Mouse (Mus musculus): Measurements from ENCODE around the gene Usp49. TPM values are rescaled to one million over a fixed set of nuclear protein-coding genes. Genes with fewer than 3 reads are reported as not detected.
"Not testable (repeated sequence)": the region's sequence is repeated elsewhere in the genome, so short reads cannot be mapped to it uniquely, and the experiment has no call there.

The Usp49 gene
- polyA plus RNA-seq, 1 experiment from 2014 or later = 10.5 TPM

DNA sequence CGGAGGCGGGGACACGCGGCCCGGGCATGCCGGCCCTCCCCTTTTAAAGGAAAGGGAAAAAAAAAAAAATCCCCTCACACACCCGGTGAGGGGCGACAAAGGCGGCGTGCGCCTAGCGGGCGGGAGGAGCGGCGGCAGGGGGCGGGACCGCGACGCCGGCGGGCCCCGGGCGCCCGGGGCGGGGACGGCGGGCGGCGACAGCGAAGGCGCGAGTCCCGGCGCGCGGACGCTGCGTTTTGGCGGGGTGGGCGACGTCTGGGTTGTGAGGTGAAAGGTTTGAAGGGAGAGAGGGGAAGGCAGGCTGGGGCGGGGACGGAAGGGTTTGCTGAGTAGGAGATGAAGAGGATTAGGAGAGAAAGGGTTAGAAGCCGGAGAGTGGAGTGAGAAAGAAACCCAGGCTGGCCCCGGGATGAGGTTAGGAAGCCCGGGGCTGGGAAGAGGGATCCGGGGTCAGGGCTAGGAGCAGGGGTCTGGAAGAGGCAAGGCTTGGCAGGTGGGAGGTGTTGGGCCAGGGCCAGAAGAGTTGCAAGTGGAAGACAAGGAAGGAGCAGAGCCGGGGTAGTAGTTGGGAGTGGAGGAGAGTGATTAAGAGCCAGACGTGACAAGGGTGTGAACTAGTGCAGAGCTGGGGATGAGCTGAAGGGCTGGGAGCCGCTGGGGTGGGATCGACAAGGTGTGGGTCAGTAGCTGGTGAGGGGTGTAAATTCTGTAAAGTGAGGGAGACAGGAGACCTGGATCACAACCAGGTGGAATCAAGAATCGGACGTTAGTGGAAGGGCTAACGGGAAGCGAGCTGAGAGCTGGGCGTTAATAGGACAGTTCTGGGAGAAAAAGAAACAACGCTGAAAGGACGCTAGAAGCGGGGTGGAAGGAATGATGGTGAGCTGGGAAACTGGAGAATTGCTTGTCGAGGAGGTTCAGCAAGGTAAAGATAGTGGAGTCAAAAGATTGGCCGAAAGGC lies 493 bp upstream of the Usp49 start:
- Histone ChIP-seq H3K9ac (peak overlapping the region; percentile 78), H3K4me3 (peak overlapping the region; percentile 70), H3K27ac (peak overlapping the region; percentile 92), H3K36me3 (peaks cover 11% of the 10 kb centered on the region), H3K4me1 (peaks cover 26% of the 10 kb centered on the region), H3K27me3 (no peaks in the 10 kb centered on the region), H3K9me3 (replicated peaks) (no peaks in the 10 kb centered on the region), H3K4me2 (replicated peaks) (peak overlapping the region; percentile 89)
- under 1% methylated on average over 53 of the region's 61 CpGs for WGBS
- ATAC-seq (ENCODE audit: low FRiP score) = peak; percentile 74

GRCm38 (mm10) chr17:47632181-47632840 lies 1.8 kb downstream of the Usp49 start:
- ATAC-seq (ENCODE audit: low FRiP score) = no peak
- no peak overlapping the region for H3K9ac ChIP-seq
- no peaks in the 10 kb centered on the region for H3K9me3 ChIP-seq (replicated peaks)
- no peaks in the 10 kb centered on the region for H3K27me3 ChIP-seq
- H3K36me3 ChIP-seq = peaks cover 10% of the 10 kb centered on the region
- no peak overlapping the region for H3K27ac ChIP-seq
- peak overlapping the region; percentile 12; the same call in 1 of the 2 replicates for H3K4me2 ChIP-seq (replicated peaks)
- no peak overlapping the region for H3K4me3 ChIP-seq
- peaks cover 26% of the 10 kb centered on the region for H3K4me1 ChIP-seq
- WGBS = 71% methylated on average over 4 of the region's 4 CpGs

GRCm38 (mm10) chr17:47633999-47634770 lies 3.7 kb downstream of the Usp49 start:
- Histone ChIP-seq H3K9ac (no peak overlapping the region), H3K9me3 (replicated peaks) (no peaks in the 10 kb centered on the region), H3K4me1 (peaks cover 20% of the 10 kb centered on the region), H3K27me3 (no peaks in the 10 kb centered on the region), H3K36me3 (peaks cover 10% of the 10 kb centered on the region), H3K4me3 (no peak overlapping the region), H3K4me2 (replicated peaks) (no peak overlapping the region), H3K27ac (no peak overlapping the region)
- no peak for ATAC-seq (ENCODE audit: low FRiP score)
- WGBS = 79% methylated on average over 7 of the region's 7 CpGs

DNA sequence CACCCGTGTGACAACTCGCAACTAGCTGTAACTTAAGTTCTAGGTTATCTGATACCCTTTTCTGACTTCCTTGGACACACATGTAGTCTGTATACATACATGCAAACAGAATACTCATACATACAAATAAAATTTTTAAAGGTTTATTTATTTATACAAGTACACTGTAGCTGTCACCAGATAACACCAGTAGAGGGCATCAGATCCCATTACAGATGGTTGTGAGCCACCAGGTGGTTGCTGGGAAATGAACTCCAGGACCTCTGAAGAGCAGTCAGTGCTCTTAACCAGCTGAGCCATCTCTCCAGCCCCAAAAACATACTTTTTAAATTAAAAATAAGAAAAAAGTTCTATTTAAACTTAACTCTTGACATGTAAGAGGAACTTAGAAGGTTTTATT lies 12.5 kb downstream of the Usp49 start:
- no peak overlapping the region for H3K4me3 ChIP-seq
- 91% methylated on average over 2 of the region's 2 CpGs for WGBS
- H3K27me3 ChIP-seq = no peaks in the 10 kb centered on the region
- H3K27ac ChIP-seq = no peak overlapping the region
- H3K9me3 ChIP-seq (replicated peaks) = no peaks in the 10 kb centered on the region
- H3K9ac ChIP-seq = no peak overlapping the region
- no peaks in the 10 kb centered on the region for H3K4me1 ChIP-seq
- H3K36me3 ChIP-seq = no peaks in the 10 kb centered on the region
- no peak for ATAC-seq (ENCODE audit: low FRiP score)
- H3K4me2 ChIP-seq (replicated peaks) = no peak overlapping the region

DNA sequence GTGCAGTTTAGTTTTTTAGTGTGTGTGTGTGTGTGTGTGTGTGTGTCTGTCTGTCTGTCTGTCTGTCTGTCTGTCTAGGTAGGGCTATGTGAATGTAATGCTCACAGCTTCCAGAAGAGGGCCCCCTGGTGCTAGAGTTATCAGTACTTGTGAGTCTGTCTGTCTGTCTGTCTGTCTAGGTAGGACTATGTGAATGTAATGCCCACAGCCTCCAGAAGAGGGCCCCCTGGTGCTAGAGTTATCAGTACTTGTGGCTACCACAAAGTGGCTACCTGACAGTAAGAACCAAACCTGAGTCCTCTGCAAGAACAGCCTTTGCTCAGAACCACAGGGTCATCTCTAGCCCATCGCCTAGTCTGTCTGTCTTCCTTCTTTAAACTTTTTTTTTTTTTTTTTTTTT lies 16.2 kb downstream of the Usp49 start:
- H3K4me1 ChIP-seq = peaks cover 3% of the 10 kb centered on the region; the same call in 1 of the 2 replicates
- H3K9me3 ChIP-seq (replicated peaks) = no peaks in the 10 kb centered on the region
- WGBS = 80% methylated on average over 1 of the region's 1 CpGs
- no peak overlapping the region for H3K4me3 ChIP-seq
- no peak overlapping the region for H3K9ac ChIP-seq
- ATAC-seq (ENCODE audit: low FRiP score) = no peak
- H3K27me3 ChIP-seq = no peaks in the 10 kb centered on the region
- H3K4me2 ChIP-seq (replicated peaks) = no peak overlapping the region
- H3K27ac ChIP-seq = no peak overlapping the region
- no peaks in the 10 kb centered on the region for H3K36me3 ChIP-seq

DNA sequence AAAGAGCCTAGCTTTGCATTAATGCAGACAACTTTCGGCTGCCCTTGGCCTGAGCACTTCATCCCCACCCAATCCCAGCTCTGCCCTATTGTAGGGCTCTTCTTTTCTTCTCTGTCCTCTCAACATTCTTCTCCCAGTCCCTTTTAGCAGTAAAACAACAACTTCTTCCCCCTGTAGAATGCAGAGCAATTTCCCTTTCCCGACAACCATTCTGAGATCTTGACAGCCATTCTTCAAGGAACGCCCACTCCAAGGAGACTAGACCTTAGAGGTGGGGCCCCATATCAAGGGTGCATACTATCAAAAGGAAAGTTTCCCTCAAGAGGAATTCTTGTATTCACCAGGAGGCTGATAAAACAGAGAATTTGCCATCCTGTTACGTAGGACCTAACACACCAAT lies 18.5 kb downstream of the Usp49 start:
- peaks cover 5% of the 10 kb centered on the region for H3K36me3 ChIP-seq
- 50% methylated on average over 4 of the region's 4 CpGs for WGBS
- H3K4me3 ChIP-seq = no peak overlapping the region
- H3K9me3 ChIP-seq (replicated peaks) = no peaks in the 10 kb centered on the region
- no peak overlapping the region for H3K27ac ChIP-seq
- H3K4me2 ChIP-seq (replicated peaks) = no peak overlapping the region
- peaks cover 3% of the 10 kb centered on the region; the same call in 1 of the 2 replicates for H3K4me1 ChIP-seq
- H3K27me3 ChIP-seq = no peaks in the 10 kb centered on the region
- no peak for ATAC-seq (ENCODE audit: low FRiP score)
- H3K9ac ChIP-seq = no peak overlapping the region

DNA sequence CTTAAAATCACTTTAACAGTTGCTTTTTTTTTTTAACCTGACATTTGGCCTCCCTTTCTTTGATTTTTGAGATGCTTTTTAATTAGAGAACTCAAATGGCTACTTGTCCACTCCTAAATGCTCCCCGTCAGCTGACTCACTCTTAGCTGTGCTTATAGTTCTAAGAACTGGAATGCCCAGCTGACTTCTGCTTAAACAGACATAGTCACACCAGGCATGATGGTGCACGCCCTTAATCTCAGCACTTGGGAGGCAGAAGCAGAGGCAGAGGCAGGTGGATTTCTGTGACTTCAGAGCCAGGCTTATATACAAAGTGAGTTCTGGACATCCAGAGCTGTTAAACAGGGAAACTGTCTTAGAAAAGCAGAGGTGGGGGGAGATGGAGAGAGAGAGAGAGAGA lies 21.5 kb downstream of the Usp49 start:
- WGBS = 59% methylated on average over 2 of the region's 2 CpGs
- Histone ChIP-seq H3K27ac (no peak overlapping the region), H3K4me3 (no peak overlapping the region), H3K27me3 (no peaks in the 10 kb centered on the region), H3K9ac (no peak overlapping the region), H3K9me3 (replicated peaks) (no peaks in the 10 kb centered on the region), H3K4me2 (replicated peaks) (no peak overlapping the region), H3K4me1 (peaks cover 3% of the 10 kb centered on the region; the same call in 1 of the 2 replicates), H3K36me3 (peaks cover 10% of the 10 kb centered on the region)
- ATAC-seq (ENCODE audit: low FRiP score) = no peak

DNA sequence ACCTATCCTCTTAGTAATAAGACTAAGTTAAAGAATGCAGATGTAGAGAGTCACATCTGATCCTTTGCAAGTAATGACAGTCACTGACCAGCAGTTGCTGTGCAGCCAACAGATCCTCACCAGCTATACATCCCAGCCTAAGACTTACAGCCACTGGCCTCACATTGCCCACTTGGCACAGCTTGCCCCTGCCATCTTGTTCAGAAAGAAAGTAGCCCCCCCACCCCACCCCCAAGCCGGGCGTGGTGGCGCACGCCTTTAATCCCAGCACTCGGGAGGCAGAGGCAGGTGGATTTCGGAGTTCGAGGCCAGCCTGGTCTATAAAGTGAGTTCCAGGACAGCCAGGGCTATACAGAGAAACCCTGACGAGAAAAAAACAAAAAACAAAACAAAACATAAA lies 23.9 kb downstream of the Usp49 start:
- H3K4me3 ChIP-seq; H3K27ac ChIP-seq; H3K4me1 ChIP-seq; H3K9me3 ChIP-seq (replicated peaks); H3K4me2 ChIP-seq (replicated peaks); H3K9ac ChIP-seq; ATAC-seq (ENCODE audit: low FRiP score); H3K27me3 ChIP-seq: not testable (repeated sequence)
- 96% methylated on average over 8 of the region's 8 CpGs for WGBS
- peaks cover 11% of the 10 kb centered on the region for H3K36me3 ChIP-seq

GRCm38 (mm10) chr17:47655697-47656096 lies 25.2 kb downstream of the Usp49 start:
- peaks cover 17% of the 10 kb centered on the region for H3K36me3 ChIP-seq
- H3K4me1 ChIP-seq = 0 out of 2 replicates have a peak, but pooled peaks cover 3% of the 10 kb centered on the region
- no peak for ATAC-seq (ENCODE audit: low FRiP score)
- H3K27me3 ChIP-seq = no peaks in the 10 kb centered on the region
- H3K9ac ChIP-seq = no peak overlapping the region
- no peaks in the 10 kb centered on the region for H3K9me3 ChIP-seq (replicated peaks)
- no peak overlapping the region for H3K4me2 ChIP-seq (replicated peaks)
- no peak overlapping the region for H3K27ac ChIP-seq
- WGBS = 70% methylated on average over 5 of the region's 5 CpGs
- H3K4me3 ChIP-seq = no peak overlapping the region

DNA sequence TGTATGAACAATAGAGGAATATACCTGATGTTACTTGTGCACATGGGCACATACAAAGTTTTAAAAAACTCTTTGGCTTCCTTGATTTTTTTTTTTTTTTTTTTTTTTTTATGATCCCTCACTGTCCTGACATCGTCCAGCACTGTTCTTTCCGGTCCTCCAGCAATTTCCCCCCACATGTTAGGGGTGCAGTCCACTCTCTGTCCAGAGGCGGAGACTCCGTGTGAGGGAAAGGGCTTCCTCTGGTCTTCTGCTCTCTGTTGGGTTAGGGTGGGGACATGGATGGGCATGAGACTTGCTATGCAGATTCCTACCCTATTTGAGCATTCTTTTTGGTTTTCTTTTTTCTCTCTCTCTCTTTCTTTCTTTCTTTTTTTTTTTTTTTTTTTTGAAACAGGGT lies 27.4 kb downstream of the Usp49 start:
- WGBS = 84% methylated on average over 4 of the region's 4 CpGs
- peaks cover 17% of the 10 kb centered on the region for H3K36me3 ChIP-seq
- H3K9ac ChIP-seq = no peak overlapping the region
- no peaks in the 10 kb centered on the region for H3K27me3 ChIP-seq
- no peak overlapping the region for H3K27ac ChIP-seq
- H3K4me3 ChIP-seq = no peak overlapping the region
- no peaks in the 10 kb centered on the region for H3K9me3 ChIP-seq (replicated peaks)
- ATAC-seq (ENCODE audit: low FRiP score) = no peak
- H3K4me1 ChIP-seq = no peaks in the 10 kb centered on the region
- H3K4me2 ChIP-seq (replicated peaks) = no peak overlapping the region

GRCm38 (mm10) chr17:47658741-47659243 lies 28.3 kb downstream of the Usp49 start:
- H3K36me3 ChIP-seq = peaks cover 13% of the 10 kb centered on the region
- no peak overlapping the region for H3K9ac ChIP-seq
- H3K9me3 ChIP-seq (replicated peaks) = no peaks in the 10 kb centered on the region
- H3K4me2 ChIP-seq (replicated peaks) = no peak overlapping the region
- 89% methylated on average over 3 of the region's 3 CpGs for WGBS
- peaks cover 6% of the 10 kb centered on the region; the same call in 1 of the 2 replicates for H3K4me1 ChIP-seq
- H3K27ac ChIP-seq = no peak overlapping the region
- no peak for ATAC-seq (ENCODE audit: low FRiP score)
- no peaks in the 10 kb centered on the region for H3K27me3 ChIP-seq
- H3K4me3 ChIP-seq = no peak overlapping the region

Data from hindbrain, embryonic 12.5 days (tissue).